Mouse (Mus musculus) limb, embryonic 13.5 days (tissue): ENCODE measurements at regions not wholly inside any gene's neighbourhood (a gene's known extent, or its start where the extent isn't known, plus 50 kb on each side); places are given as distances from the start of the nearest gene placed in this dataset.

ENCODE experiments used
- ATAC-seq: fragments of 200-750 bp; cut with Nextera tagmentation; 2 replicates; pipeline ENCODE4 v1.8.0; 2017; ENCODE audit warnings: low read depth, moderate number of reproducible peaks, moderate TSS enrichment; ENCODE audit not compliant: low FRiP score
- H3K27ac ChIP-seq: fragments of 300-500 bp; sonication (generic); 2 replicates; pipeline ENCODE4 v1.5.1; 2015; ENCODE audit warnings: inconsistent platforms, mild to moderate bottlenecking, moderate library complexity
- H3K27me3 ChIP-seq: fragments of 300-500 bp; sonication (generic); 2 replicates; pipeline ENCODE4 v1.6.1; 2015; ENCODE audit warnings: mild to moderate bottlenecking, inconsistent platforms
- H3K36me3 ChIP-seq: fragments of 300-500 bp; sonication (generic); 2 replicates; pipeline ENCODE4 v1.6.1; 2015; ENCODE audit warnings: inconsistent platforms, mild to moderate bottlenecking, moderate library complexity
- H3K4me1 ChIP-seq: fragments of 300-500 bp; sonication (generic); 2 replicates; pipeline ENCODE4 v1.6.1; 2015; ENCODE audit warnings: inconsistent platforms
- H3K4me2 ChIP-seq: fragments of 300-500 bp; sonication (generic); replicated peaks from 2 replicates; pipeline ENCODE4 v1.6.1; 2015; ENCODE audit warnings: inconsistent platforms, mild to moderate bottlenecking, moderate library complexity
- H3K4me3 ChIP-seq: fragments of 300-500 bp; sonication (generic); 2 replicates; pipeline ENCODE4 v1.5.1; 2015; ENCODE audit warnings: moderate library complexity, mild to moderate bottlenecking, inconsistent platforms
- H3K9ac ChIP-seq: fragments of 300-500 bp; sonication (generic); 2 replicates; pipeline ENCODE4 v1.6.1; 2015; ENCODE audit warnings: mild to moderate bottlenecking, inconsistent platforms
- H3K9me3 ChIP-seq: fragments of 300-500 bp; sonication (generic); 2 replicates; pipeline ENCODE4 v1.6.1; 2016; ENCODE audit warnings: inconsistent platforms
- WGBS: fragments of 180-500 bp; shearing (Covaris S2); methylation state at CpG from one replicate; pipeline ENCODE4 v1.1.7; 2015; 5-methylcytosine and 5-hydroxymethylcytosine counted together

- Histone ChIP-seq H3K9me3 (no peaks in the 10 kb centered on the region), H3K36me3 (no peaks in the 10 kb centered on the region), H3K27ac (no peak overlapping the region), H3K27me3 (0 out of 2 replicates have a peak, but pooled peaks cover 12% of the 10 kb centered on the region), H3K4me2 (peak overlapping the region; percentile 62), H3K4me1 (peaks cover 19% of the 10 kb centered on the region), H3K4me3 (peak overlapping the region; percentile 30), H3K9ac (peak overlapping the region; percentile 39; the same call in 1 of the 2 replicates)
- peak; percentile 42; the same call in 1 of the 2 replicates for ATAC-seq
- 33% methylated on average over 18 of the region's 18 CpGs for WGBS
Measured at GRCm38 (mm10) chr17:87570676-87571344, 65.0 kb upstream of the Epcam start.

- peak; percentile 79 for ATAC-seq
- Histone ChIP-seq H3K27me3 (0 out of 2 replicates have a peak, but pooled peaks cover 12% of the 10 kb centered on the region), H3K36me3 (no peaks in the 10 kb centered on the region), H3K9ac (peak overlapping the region; percentile 39; the same call in 1 of the 2 replicates), H3K4me1 (peaks cover 19% of the 10 kb centered on the region), H3K4me3 (peak overlapping the region; percentile 30), H3K4me2 (peak overlapping the region; percentile 62), H3K9me3 (no peaks in the 10 kb centered on the region), H3K27ac (no peak overlapping the region)
- 8% methylated on average over 18 of the region's 18 CpGs for WGBS
Measured at GRCm38 (mm10) chr17:87571345-87571932, 64.3 kb upstream of the Epcam start.

GRCm38 (mm10) chr17:87583575-87583974, 52.2 kb upstream of the Epcam start:
- H3K9ac ChIP-seq: no peak overlapping the region
- H3K27me3 ChIP-seq: no peaks in the 10 kb centered on the region
- H3K27ac ChIP-seq: no peak overlapping the region
- no peak overlapping the region for H3K4me2 ChIP-seq
- 60% methylated on average over 6 of the region's 6 CpGs for whole genome bisulfite sequencing
- H3K4me3 ChIP-seq: no peak overlapping the region
- H3K36me3 ChIP-seq: no peaks in the 10 kb centered on the region
- ATAC-seq: no peak
- H3K9me3 ChIP-seq: peaks cover 4% of the 10 kb centered on the region
- no peaks in the 10 kb centered on the region for H3K4me1 ChIP-seq

GRCm38 (mm10) chr17:87585355-87585754, 50.4 kb upstream of the Epcam start:
- no peaks in the 10 kb centered on the region for H3K36me3 ChIP-seq
- no peak overlapping the region for H3K4me2 ChIP-seq
- H3K4me1 ChIP-seq: no peaks in the 10 kb centered on the region
- 62% methylated on average over 6 of the region's 6 CpGs for WGBS
- H3K4me3 ChIP-seq: no peak overlapping the region
- ATAC-seq: no peak
- H3K9ac ChIP-seq: no peak overlapping the region
- H3K27me3 ChIP-seq: no peaks in the 10 kb centered on the region
- peaks cover 4% of the 10 kb centered on the region for H3K9me3 ChIP-seq
- H3K27ac ChIP-seq: no peak overlapping the region
